In genomic region chr17:47135391-47135790, GRCm38 (mm10) we compare ENCODE assay signal across 13 mouse cellular contexts.
"Had no signal": no experiment of that assay in that cellular context is flagged by ENCODE, and none has a peak within 500 bp of the region (broad histone marks: within the 10 kb centered on the region; RNA-seq: fewer than 3 reads in every experiment).

No protein-coding gene starts in this region.

- H3K27me3 ChIP-seq: midbrain, embryonic 15.5 days had no signal

- H3K27ac ChIP-seq: limb, embryonic 10.5 days; liver, embryonic 15.5 days; midbrain, embryonic 15.5 days; neural tube, embryonic 12.5 days had no signal

- H3K4me3 ChIP-seq: limb, embryonic 10.5 days; liver, embryonic 15.5 days; megakaryocyte, embryonic 14.5 days; midbrain, embryonic 15.5 days; neural tube, embryonic 12.5 days had no signal

- H3K9me3 ChIP-seq: limb, embryonic 10.5 days; liver, embryonic 15.5 days; midbrain, embryonic 15.5 days; neural tube, embryonic 12.5 days had no signal

- H3K4me2 ChIP-seq: liver, embryonic 11.5 days; liver, embryonic 15.5 days; midbrain, embryonic 11.5 days; midbrain, embryonic 15.5 days; neural tube, embryonic 12.5 days had no signal

- ATAC-seq: hindbrain, embryonic 16.5 days; inflammation-experienced regulatory T-cells, adult 6 months; intestine, postnatal 0 days; lung, postnatal 0 days; midbrain, embryonic 15.5 days had no signal

- DNase-seq: lung, adult 2 months; lung, postnatal 4 days had no signal

- H3K9ac ChIP-seq: liver, embryonic 15.5 days; midbrain, embryonic 15.5 days; neural tube, embryonic 12.5 days had no signal

- H3K36me3 ChIP-seq: limb, embryonic 10.5 days; liver, embryonic 15.5 days; midbrain, embryonic 15.5 days; neural tube, embryonic 12.5 days had no signal
